Mouse (Mus musculus) liver, adult 2 months (tissue): Measurements from ENCODE around the gene Olfr1031.

Experiments
- CTCF ChIP-seq: fragments of 200-500 bp; IDR thresholded peaks from 2 replicates; pipeline ENCODE4 v1.5.1; 2011; ENCODE audit warnings: low read depth, low read length, control low read depth
- POLR2A ChIP-seq: fragments of 200-500 bp; IDR thresholded peaks from 2 replicates; pipeline ENCODE4 v1.6.1; 2011; ENCODE audit warnings: low read length, control low read depth; ENCODE audit not compliant: insufficient read depth; ENCODE audit errors: extremely low read depth

DNA sequence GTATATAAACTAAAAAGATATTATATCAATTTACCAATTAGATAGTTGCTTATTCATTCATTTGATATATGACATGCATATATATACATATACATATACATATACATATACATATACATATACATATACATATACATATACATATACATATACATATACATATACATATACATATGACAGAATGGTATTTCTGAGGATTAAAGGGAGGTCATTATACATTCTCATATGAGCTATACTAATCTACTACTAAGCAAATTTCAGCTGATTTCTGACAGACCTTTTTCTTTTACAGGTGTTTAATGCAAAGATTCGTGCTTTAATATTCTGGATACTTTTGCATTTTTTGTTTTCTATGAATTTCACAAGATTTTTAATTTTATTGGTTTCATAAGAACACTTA is 40.0 kb upstream of the Olfr1031 start, which contains the start of gene Olfr1028:
- no peak for TF ChIP-seq POLR2A
- TF ChIP-seq CTCF, result no peak
